Mouse (Mus musculus): ENCODE results near the gene Gm15155. TPM values are rescaled to one million over a fixed set of nuclear protein-coding genes. Genes with fewer than 3 reads are reported as not detected.
A peak's percentile ranks its signal among the peaks of the same experiment; 100 is the strongest.

Gene Gm15155
- polyA plus RNA-seq (2012; ENCODE audit: insufficient read depth, insufficient read length, missing spikeins) = not detected in 2 replicates

- Histone ChIP-seq H3K4me3 (ENCODE audit: insufficient read depth, low read depth, low read length) (peak within 1 kb of the TSS; percentile 36), H3K27ac (replicated peaks; ENCODE audit: low read depth, low read length) (no peak within 1 kb of the TSS), H3K4me1 (ENCODE audit: control insufficient read depth, insufficient read depth, insufficient read length, low read length) (no peaks in the 10 kb centered on the region)
Observed at GRCm38 (mm10) chrX:155624341-155624841, at the start of gene Gm15155. Gene Gm15155 (plus strand): TSS chrX:155624741.

- Histone ChIP-seq H3K4me1 (ENCODE audit: control insufficient read depth, insufficient read depth, insufficient read length, low read length) (no peaks in the 10 kb centered on the region), H3K27ac (replicated peaks; ENCODE audit: low read depth, low read length) (no peak overlapping the region), H3K4me3 (ENCODE audit: insufficient read depth, low read depth, low read length) (no peak overlapping the region)
Observed at GRCm38 (mm10) chrX:155579791-155580190, 44.8 kb upstream of the Gm15155 start.

GRCm38 (mm10) chrX:155584586-155584985, 40.0 kb upstream of the Gm15155 start:
- H3K4me3 ChIP-seq (ENCODE audit: insufficient read depth, low read depth, low read length) = no peak overlapping the region
- H3K27ac ChIP-seq (replicated peaks; ENCODE audit: low read depth, low read length) = no peak overlapping the region
- H3K4me1 ChIP-seq (ENCODE audit: control insufficient read depth, insufficient read depth, insufficient read length, low read length) = no peaks in the 10 kb centered on the region

GRCm38 (mm10) chrX:155591490-155591889, 33.1 kb upstream of the Gm15155 start:
- H3K4me3 ChIP-seq (ENCODE audit: insufficient read depth, low read depth, low read length) = no peak overlapping the region

GRCm38 (mm10) chrX:155592467-155592866, 32.1 kb upstream of the Gm15155 start:
- no peak overlapping the region for H3K4me3 ChIP-seq (ENCODE audit: insufficient read depth, low read depth, low read length)
- H3K4me1 ChIP-seq (ENCODE audit: control insufficient read depth, insufficient read depth, insufficient read length, low read length) = no peaks in the 10 kb centered on the region
- no peak overlapping the region for H3K27ac ChIP-seq (replicated peaks; ENCODE audit: low read depth, low read length)

More at GRCm38 (mm10) chrX:155591490-155591889, 33.1 kb upstream of the Gm15155 start:
- Histone ChIP-seq H3K27ac (replicated peaks; ENCODE audit: low read depth, low read length) (no peak overlapping the region), H3K4me1 (ENCODE audit: control insufficient read depth, insufficient read depth, insufficient read length, low read length) (no peaks in the 10 kb centered on the region)

GRCm38 (mm10) chrX:155594685-155595084, 29.9 kb upstream of the Gm15155 start:
- H3K27ac ChIP-seq (replicated peaks; ENCODE audit: low read depth, low read length) = no peak overlapping the region
- H3K4me1 ChIP-seq (ENCODE audit: control insufficient read depth, insufficient read depth, insufficient read length, low read length) = no peaks in the 10 kb centered on the region
- no peak overlapping the region for H3K4me3 ChIP-seq (ENCODE audit: insufficient read depth, low read depth, low read length)

GRCm38 (mm10) chrX:155596390-155596789, 28.2 kb upstream of the Gm15155 start:
- Histone ChIP-seq H3K4me3 (ENCODE audit: insufficient read depth, low read depth, low read length) (no peak overlapping the region), H3K27ac (replicated peaks; ENCODE audit: low read depth, low read length) (no peak overlapping the region), H3K4me1 (ENCODE audit: control insufficient read depth, insufficient read depth, insufficient read length, low read length) (no peaks in the 10 kb centered on the region)

GRCm38 (mm10) chrX:155601196-155601595, 23.3 kb upstream of the Gm15155 start:
- H3K4me1 ChIP-seq (ENCODE audit: control insufficient read depth, insufficient read depth, insufficient read length, low read length) = no peaks in the 10 kb centered on the region
- no peak overlapping the region for H3K4me3 ChIP-seq (ENCODE audit: insufficient read depth, low read depth, low read length)
- H3K27ac ChIP-seq (replicated peaks; ENCODE audit: low read depth, low read length) = no peak overlapping the region

GRCm38 (mm10) chrX:155622527-155622926, 2.0 kb upstream of the Gm15155 start:
- H3K4me3 ChIP-seq (ENCODE audit: insufficient read depth, low read depth, low read length) = peak overlapping the region; percentile 44

GRCm38 (mm10) chrX:155622961-155623599, 1.5 kb upstream of the Gm15155 start:
- no peaks in the 10 kb centered on the region for H3K4me1 ChIP-seq (ENCODE audit: control insufficient read depth, insufficient read depth, insufficient read length, low read length)
- peak overlapping the region; percentile 44 for H3K4me3 ChIP-seq (ENCODE audit: insufficient read depth, low read depth, low read length)
- no peak overlapping the region for H3K27ac ChIP-seq (replicated peaks; ENCODE audit: low read depth, low read length)

More at GRCm38 (mm10) chrX:155622527-155622926, 2.0 kb upstream of the Gm15155 start:
- Histone ChIP-seq H3K27ac (replicated peaks; ENCODE audit: low read depth, low read length) (no peak overlapping the region), H3K4me1 (ENCODE audit: control insufficient read depth, insufficient read depth, insufficient read length, low read length) (no peaks in the 10 kb centered on the region)

GRCm38 (mm10) chrX:155623701-155624281, 750 bp upstream of the Gm15155 start, which contains the start of gene Ptchd1:
Gene Ptchd1 (minus strand): TSS chrX:155623814.
- peak within 1 kb of the TSS; percentile 44 for H3K4me3 ChIP-seq (ENCODE audit: insufficient read depth, low read depth, low read length)
- H3K4me1 ChIP-seq (ENCODE audit: control insufficient read depth, insufficient read depth, insufficient read length, low read length) = no peaks in the 10 kb centered on the region
- no peak within 1 kb of the TSS for H3K27ac ChIP-seq (replicated peaks; ENCODE audit: low read depth, low read length)

- no peak overlapping the region; the same call in 1 of the 2 replicates for H3K4me3 ChIP-seq (ENCODE audit: insufficient read depth, low read depth, low read length)
- no peak overlapping the region for H3K27ac ChIP-seq (replicated peaks; ENCODE audit: low read depth, low read length)
- H3K4me1 ChIP-seq (ENCODE audit: control insufficient read depth, insufficient read depth, insufficient read length, low read length) = no peaks in the 10 kb centered on the region
Observed at GRCm38 (mm10) chrX:155624895-155625294, 354 bp downstream of the Gm15155 start.

GRCm38 (mm10) chrX:155625671-155626196, 1.2 kb downstream of the Gm15155 start:
- no peak overlapping the region for H3K27ac ChIP-seq (replicated peaks; ENCODE audit: low read depth, low read length)
- H3K4me1 ChIP-seq (ENCODE audit: control insufficient read depth, insufficient read depth, insufficient read length, low read length) = no peaks in the 10 kb centered on the region
- no peak overlapping the region for H3K4me3 ChIP-seq (ENCODE audit: insufficient read depth, low read depth, low read length)

- H3K4me3 ChIP-seq (ENCODE audit: insufficient read depth, low read depth, low read length) = no peak overlapping the region
- no peaks in the 10 kb centered on the region for H3K4me1 ChIP-seq (ENCODE audit: control insufficient read depth, insufficient read depth, insufficient read length, low read length)
- H3K27ac ChIP-seq (replicated peaks; ENCODE audit: low read depth, low read length) = no peak overlapping the region
Observed at GRCm38 (mm10) chrX:155643975-155644374, 19.4 kb downstream of the Gm15155 start.

GRCm38 (mm10) chrX:155645975-155646374, 21.4 kb downstream of the Gm15155 start:
- Histone ChIP-seq H3K4me1 (ENCODE audit: control insufficient read depth, insufficient read depth, insufficient read length, low read length) (no peaks in the 10 kb centered on the region), H3K27ac (replicated peaks; ENCODE audit: low read depth, low read length) (no peak overlapping the region), H3K4me3 (ENCODE audit: insufficient read depth, low read depth, low read length) (no peak overlapping the region)

Data from brown adipose tissue, adult 24 weeks (tissue).